Mouse (Mus musculus) heart, postnatal 14 days (tissue): Measurements from ENCODE around the gene Mob4. TPM values are rescaled to one million over a fixed set of nuclear protein-coding genes. Genes with fewer than 3 reads are reported as not detected.
A peak's percentile ranks its signal among the peaks of the same experiment; 100 is the strongest.
"Not testable (repeated sequence)": the region's sequence is repeated elsewhere in the genome, so short reads cannot be mapped to it uniquely, and the experiment has no call there.

Experiments
- DNase-seq, 2 experiments: peaks; one replicate each; pipeline ENCODE4 v3.0.0; 2021 to 2022
- intact Hi-C: fragments of 180-260 bp; cut with DNase I; formaldehyde crosslinking; loops from one replicate; pipeline ENCODE4 v1.15.1; 2025
- long read RNA-seq, 2 experiments: library from polyadenylated mRNA; stranded (forward); transcript quantifications; one replicate each; pipeline ENCODE4 v2.0.0; 2021
- total RNA-seq, 2 experiments: library from RNA; stranded (reverse); gene quantifications; 2 replicates each; pipeline ENCODE4 v1.2.3; 2021

The Mob4 gene
- total RNA-seq: 10 to 100 TPM; 36.6 to 38.2 TPM
- long read RNA-seq, experiment 1, transcript Mob4-205 (8 exons, 2,840 nt): major isoform, 59 of 62 reads
- long read RNA-seq, experiment 1, partial matches to known transcripts: 1 of 62 reads
- long read RNA-seq, experiment 1, other reads (novel, unspliced or antisense): 1 of 62 reads
- long read RNA-seq, experiment 2, transcript Mob4-205 (8 exons, 2,840 nt): major isoform, 49 of 52 reads
- long read RNA-seq, experiment 2, partial matches to known transcripts: 0 of 52 reads
- long read RNA-seq, experiment 2, other reads (novel, unspliced or antisense): 0 of 52 reads

GRCm38 (mm10) chr1:55130943-55131401 lies at the start of gene Mob4:
TSS of gene Mob4 (plus strand) at chr1:55131231.
- intact Hi-C loops: loop anchor here (2.0 kb wide), 2 partner anchors 44 to 106 kb away; partner anchors contain the start of gene Mars2
- peak; percentile 97 for DNase-seq

- intact Hi-C loops: loop anchor here (5.0 kb wide), 1 partner anchor 70 kb away; no protein-coding TSS in a partner anchor
These were observed 48.9 kb upstream of the Mob4 start for GRCm38 (mm10) chr1:55082106-55082505.

GRCm38 (mm10) chr1:55085781-55086366 lies 45.2 kb upstream of the Mob4 start:
- no peak for DNase-seq
- intact Hi-C loops: loop anchor here (2.0 to 5.0 kb wide), 4 partner anchors 33 to 296 kb away; partner anchors contain the start of genes Coq10b, Mob4 and Rftn2

More at GRCm38 (mm10) chr1:55082106-55082505, 48.9 kb upstream of the Mob4 start:
- DNase-seq: no peak

- intact Hi-C loops: loop anchor here (1.0 to 5.0 kb wide), 5 partner anchors 34 to 295 kb away; partner anchors contain the start of genes Coq10b, Mob4, Rftn2 and Sf3b1
- peak; percentile 6 to 7 for DNase-seq
These were observed 44.1 kb upstream of the Mob4 start for GRCm38 (mm10) chr1:55086868-55087400.

GRCm38 (mm10) chr1:55087401-55087904 lies 43.6 kb upstream of the Mob4 start:
- intact Hi-C loops: loop anchor here (1.0 to 5.0 kb wide), 5 partner anchors 35 to 295 kb away; partner anchors contain the start of genes Coq10b, Mob4, Rftn2 and Sf3b1
- DNase-seq: peak in 1 of 2 experiments; percentile 75

GRCm38 (mm10) chr1:55087932-55088610 lies 43.0 kb upstream of the Mob4 start, which contains the start of the genes Hspe1 and Hspd1:
TSS of gene Hspe1 (plus strand) at chr1:55088132.
TSS of gene Hspd1 (minus strand) at chr1:55088243.
- intact Hi-C loops: loop anchor here (1.0 to 5.0 kb wide), 5 partner anchors 35 to 294 kb away; partner anchors contain the start of genes Coq10b, Mob4, Rftn2 and Sf3b1
- DNase-seq: peak; percentile 98 to 99

- intact Hi-C loops: loop anchor here (5.0 kb wide), 2 partner anchors 138 to 293 kb away; partner anchors contain the start of gene Rftn2
- DNase-seq: no peak
These were observed 42.2 kb upstream of the Mob4 start for GRCm38 (mm10) chr1:55088611-55089497.

- intact Hi-C loops: loop anchor here (5.0 kb wide), 2 partner anchors 138 to 293 kb away; partner anchors contain the start of gene Rftn2
- no peak for DNase-seq
These were observed 41.5 kb upstream of the Mob4 start for GRCm38 (mm10) chr1:55089498-55090064.

GRCm38 (mm10) chr1:55092056-55092455 lies 39.0 kb upstream of the Mob4 start:
- DNase-seq: peak in 1 of 2 experiments; percentile 19
- intact Hi-C loops: no loop called here

- intact Hi-C loops: no loop called here
- DNase-seq: no peak
These were observed 38.6 kb upstream of the Mob4 start for GRCm38 (mm10) chr1:55092469-55092868.

GRCm38 (mm10) chr1:55106919-55107585 lies 24.0 kb upstream of the Mob4 start:
- intact Hi-C loops: no loop called here

GRCm38 (mm10) chr1:55107644-55108043 lies 23.4 kb upstream of the Mob4 start:
- intact Hi-C loops: no loop called here
- no peak for DNase-seq

More at GRCm38 (mm10) chr1:55106919-55107585, 24.0 kb upstream of the Mob4 start:
- no peak for DNase-seq

GRCm38 (mm10) chr1:55108473-55108872 lies 22.6 kb upstream of the Mob4 start:
- intact Hi-C loops: no loop called here
- no peak for DNase-seq

GRCm38 (mm10) chr1:55109066-55109766 lies 21.8 kb upstream of the Mob4 start:
- DNase-seq: no peak
- intact Hi-C loops: no loop called here

- no peak for DNase-seq
- intact Hi-C loops: no loop called here
These were observed 8.0 kb upstream of the Mob4 start for GRCm38 (mm10) chr1:55123046-55123445.

GRCm38 (mm10) chr1:55123561-55123960 lies 7.5 kb upstream of the Mob4 start:
- DNase-seq: no peak
- intact Hi-C loops: no loop called here

- intact Hi-C loops, DNase-seq: not testable (repeated sequence)
These were observed 6.9 kb upstream of the Mob4 start for GRCm38 (mm10) chr1:55124136-55124535.
